Mouse (Mus musculus) kidney, postnatal 36 days (tissue): ENCODE data around the gene Klhl26.

Source experiments
- DNase-seq, 2 experiments: peaks; one replicate each; pipeline ENCODE4 v3.0.0; 2021 to 2022; ENCODE audit warnings: mixed read lengths in 2 of 2

Gene Klhl26

GRCm38 (mm10) chr8:70501820-70502529 lies 25.2 kb upstream of the Klhl26 start:
- DNase-seq, result no peak

DNA sequence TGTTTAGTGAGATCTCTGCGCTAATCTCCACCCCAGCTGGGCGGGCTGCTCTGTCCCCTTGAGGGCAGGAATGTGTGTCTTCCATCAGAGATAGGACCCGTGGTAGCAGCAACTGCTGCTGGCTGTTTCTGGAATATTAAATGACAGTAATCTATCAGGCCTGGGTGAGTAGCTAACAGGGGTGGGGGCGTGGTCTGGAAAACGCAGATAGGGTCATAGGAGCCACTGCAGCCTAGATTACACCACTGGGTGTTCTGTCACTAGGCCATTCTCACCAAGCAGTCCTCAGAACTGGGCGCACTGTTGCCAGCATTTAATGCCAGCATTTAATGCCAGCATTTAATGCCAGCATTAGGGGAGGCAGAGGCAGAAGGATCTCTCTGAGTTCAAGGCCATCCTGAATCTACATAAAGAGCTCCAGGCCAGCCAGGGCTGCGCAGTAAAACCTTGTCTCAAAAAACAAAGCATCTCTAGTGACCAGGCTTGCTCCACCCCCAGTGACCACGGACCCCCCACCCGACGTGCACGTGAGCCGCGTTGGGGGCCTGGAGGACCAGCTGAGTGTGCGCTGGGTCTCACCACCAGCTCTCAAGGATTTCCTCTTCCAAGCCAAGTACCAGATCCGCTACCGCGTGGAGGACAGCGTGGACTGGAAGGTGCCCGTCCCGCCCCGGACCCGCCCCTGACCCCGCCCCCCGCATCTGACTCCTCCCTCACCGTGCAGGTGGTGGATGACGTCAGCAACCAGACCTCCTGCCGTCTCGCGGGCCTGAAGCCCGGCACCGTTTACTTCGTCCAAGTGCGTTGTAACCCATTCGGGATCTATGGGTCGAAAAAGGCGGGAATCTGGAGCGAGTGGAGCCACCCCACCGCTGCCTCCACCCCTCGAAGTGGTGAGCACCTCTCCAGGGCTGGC lies 23.9 kb upstream of the Klhl26 start:
- DNase-seq, result peak; percentile 31 to 71

- DNase-seq, result no peak
Measured at GRCm38 (mm10) chr8:70495771-70496062, 18.9 kb upstream of the Klhl26 start.

DNA sequence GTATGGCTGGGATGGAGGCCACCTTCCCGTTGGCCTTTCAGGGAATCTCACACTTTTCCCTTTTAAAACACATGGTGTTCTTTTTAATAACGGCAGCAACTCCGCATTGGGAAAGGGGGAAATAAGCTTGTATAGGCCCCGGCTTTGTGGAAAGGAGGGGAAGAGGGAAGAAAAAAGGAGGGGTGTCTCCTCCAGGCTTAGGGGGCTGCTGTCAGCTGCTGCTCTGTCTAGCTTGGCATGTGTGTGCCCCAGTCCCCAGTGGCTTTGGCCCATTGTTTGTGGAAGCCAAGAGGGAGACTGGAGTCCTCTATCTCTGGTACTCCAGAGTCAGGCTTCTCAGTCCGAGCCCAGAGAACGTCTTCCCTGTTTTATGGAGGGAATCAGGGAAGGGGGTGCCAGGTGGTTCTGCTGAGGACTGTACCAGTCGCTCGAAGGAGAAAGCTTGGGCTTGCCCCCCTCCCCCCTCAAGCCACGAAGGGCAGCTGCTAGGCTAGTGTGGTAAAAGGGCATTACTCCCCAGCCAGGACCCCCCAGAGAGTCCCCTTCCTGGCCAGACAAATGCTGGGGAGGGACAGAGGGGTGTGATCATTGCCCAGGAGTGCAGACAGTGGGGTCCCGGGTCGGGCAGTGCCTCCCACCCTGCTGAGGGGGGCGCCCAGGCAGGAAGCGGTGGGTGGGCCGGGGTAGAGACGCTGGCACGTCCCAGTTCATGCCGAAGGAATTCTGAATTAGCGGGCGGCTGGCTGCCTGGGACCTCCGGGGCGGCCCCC lies 18.4 kb upstream of the Klhl26 start:
- no peak for DNase-seq

DNA sequence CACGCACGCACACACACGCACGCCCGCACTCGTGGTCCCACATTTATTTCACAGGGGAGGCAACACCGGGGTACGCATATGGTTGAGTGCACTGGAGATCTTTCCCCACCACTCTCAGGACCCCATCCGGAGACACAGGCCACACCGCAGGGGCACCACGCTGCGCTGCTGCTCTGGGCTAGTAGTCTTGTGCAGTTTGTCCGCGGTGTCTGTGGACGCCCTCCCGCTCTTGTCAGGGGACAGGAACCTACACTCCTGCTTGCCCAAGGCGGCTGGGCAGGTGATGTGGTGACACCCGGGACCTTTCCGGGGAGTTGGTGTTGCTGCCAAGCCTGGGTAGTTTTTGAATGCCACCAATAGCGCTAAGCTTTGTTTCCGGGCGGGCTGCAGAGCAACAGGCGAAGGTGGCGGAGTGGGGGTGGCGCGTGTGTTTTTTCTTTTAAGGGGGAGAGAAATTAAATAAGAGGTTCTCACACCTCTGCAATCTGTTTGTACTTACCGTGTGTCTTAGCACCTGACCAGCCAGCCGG lies 17.7 kb upstream of the Klhl26 start:
- DNase-seq, result no peak

DNA sequence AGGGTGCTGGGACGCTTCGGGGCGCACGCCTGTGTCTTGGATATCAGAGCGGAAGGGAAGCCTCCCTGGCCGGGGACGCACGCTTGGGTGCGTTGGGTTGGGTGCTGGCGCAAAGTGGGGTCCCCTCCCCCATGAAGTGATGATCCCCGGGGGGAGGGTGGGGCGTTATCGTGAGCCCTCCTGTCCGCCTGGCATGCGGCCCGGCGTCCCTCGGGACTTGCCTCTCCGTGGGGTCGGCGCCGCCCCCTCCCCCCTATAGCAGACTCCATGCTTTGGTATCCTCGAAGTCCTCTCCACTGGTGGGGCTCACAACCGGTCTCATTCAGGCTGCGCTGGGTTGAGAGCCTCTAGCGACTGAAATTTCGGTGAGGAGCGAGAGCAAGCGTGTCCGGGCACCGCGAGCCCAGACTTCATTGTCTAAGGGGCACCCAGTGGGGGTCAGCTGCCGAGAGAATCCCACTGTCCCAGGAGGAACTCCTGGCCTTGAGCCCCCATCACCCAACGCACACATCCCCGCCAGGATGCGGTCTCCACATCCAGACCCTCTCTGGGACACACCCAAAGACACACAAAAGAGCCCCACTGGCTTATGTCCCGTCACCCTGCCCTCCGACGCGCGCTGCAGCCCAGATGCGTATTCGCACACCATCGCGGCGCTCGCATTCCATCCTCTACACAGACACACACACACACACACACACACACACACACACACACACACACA lies 17.1 kb upstream of the Klhl26 start:
- DNase-seq, result no peak

DNA sequence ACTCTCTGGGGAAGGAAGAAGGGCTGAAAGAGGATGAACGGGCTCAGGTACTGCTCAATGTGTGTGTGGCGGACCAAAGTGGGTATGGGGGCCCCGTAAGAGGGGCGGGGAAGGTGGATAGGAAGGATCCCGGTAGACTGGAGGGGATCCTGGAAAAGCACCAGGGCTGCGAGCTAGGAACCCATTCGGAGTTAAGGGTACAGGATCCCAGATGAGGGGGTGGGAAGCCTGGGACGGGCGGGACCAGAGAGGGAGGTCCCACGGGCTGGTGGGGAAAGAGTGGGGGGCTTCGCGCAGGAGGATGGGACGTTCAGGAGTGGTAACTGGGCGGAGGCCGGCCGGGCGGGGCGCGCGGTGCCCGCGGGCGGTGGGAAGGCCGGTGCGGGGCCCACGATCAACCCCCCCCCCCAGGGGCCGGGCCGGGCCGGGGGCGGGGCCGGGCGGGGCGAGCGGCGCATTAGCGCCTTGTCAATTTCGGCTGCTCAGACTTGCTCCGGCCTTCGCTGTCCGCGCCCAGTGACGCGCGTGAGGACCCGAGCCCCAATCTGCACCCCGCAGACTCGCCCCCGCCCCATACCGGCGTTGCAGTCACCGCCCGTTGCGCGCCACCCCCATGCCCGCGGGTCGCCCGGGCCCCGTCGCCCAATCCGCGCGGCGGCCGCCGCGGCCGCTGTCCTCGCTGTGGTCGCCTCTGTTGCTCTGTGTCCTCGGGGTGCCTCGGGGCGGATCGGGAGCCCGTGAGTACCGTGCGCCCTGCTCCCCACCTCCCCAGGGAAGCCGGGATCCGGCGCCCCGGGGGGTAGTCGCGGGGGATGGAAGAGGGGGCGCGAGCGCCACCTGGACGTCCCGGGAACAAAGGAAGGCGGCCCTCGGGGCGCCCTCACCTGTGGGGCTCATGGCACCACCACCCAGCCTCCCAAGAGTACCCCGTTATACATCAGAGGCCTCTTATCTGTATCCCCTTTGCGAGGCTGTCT lies 16.2 kb upstream of the Klhl26 start, which contains the start of gene Crlf1:
Gene Crlf1, plus strand, starts transcription at position 495 of the 977 bp plus-strand sequence.
- no peak for DNase-seq

GRCm38 (mm10) chr8:70490880-70491495 lies 14.2 kb upstream of the Klhl26 start:
- no peak for DNase-seq

DNA sequence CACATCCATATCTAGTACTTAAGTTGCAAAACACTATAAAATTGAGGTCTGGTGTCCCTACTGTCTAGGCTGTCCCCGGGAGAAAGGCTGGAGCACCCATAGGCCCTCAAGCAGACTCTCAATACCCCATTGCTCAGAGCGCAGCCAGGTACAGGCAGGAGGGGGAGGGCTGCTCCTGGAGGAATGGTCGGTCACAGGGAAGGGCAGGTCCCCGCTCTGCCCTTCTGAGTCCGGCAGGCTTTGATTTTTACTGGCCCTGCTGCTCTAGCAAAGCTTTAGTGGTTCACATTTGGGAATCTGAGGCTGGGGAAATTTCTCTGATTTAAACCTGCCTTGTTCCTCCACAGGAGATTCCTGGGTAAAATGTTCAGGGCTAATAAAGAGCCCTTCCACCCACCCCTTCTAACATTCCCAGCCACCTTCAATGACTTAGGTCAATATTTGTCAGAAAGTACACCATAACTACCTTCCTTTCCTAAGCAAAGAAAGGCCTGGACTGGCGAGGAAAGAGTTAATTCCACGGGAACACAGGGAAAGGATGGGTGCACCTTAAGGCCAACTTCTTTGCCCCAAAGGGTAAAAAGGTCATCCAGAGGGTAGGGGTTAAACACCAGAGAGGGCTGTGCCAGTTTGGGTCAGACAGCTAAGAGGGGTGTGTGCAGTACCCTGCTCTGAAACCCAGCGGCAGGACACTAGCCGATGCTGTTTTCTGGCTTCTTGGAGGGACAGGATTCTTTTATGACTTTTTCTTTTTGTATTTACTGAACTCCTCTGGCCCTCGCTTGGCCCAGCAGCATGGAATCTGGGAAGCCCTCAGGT lies 13.5 kb upstream of the Klhl26 start:
- no peak for DNase-seq

- peak; percentile 37 to 51 for DNase-seq
Measured at GRCm38 (mm10) chr8:70489576-70489975, 12.8 kb upstream of the Klhl26 start.

GRCm38 (mm10) chr8:70488931-70489470 lies 12.2 kb upstream of the Klhl26 start:
- DNase-seq, result no peak

DNA sequence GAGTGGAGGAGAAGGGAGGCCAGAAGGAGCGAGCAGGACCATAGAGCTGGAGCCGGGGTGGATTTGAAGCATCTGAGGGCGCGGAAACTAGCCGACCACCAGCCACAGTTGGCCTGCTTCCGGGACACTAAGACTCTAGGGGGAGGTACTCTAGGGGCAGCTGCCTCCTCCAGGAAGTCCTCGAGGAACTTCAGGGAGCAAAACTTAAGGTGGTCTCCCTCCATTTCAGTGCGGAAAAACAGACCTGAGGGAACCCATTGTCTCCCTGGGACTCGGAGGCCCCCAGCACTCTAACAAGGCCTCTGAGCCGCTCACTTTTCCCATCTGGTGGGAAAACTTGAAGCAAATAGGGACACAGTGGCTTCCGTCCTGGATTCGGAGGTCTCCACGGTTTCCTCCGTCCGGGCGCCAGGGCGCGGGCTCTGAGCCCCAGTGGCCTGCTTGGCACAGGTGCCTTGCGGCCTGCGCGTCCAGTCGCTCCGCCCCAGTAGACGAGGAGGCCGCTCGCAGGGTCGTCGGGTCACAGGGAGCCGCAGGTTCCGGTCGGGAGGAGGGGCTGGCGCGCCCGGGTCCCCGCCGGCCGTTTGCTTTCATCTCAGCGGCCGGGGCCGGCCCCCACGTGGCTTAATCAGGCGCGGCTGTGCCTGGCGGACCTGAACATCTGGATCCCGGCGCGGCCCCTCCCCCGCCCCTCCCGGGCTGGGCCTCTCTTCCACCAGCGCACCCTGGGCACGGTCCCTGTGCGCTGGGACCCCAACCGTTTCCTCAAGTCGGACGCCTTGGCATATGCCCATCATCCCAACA lies 11.4 kb upstream of the Klhl26 start:
- DNase-seq, result peak; percentile 60 to 72

- no peak for DNase-seq
Measured at GRCm38 (mm10) chr8:70486941-70487520, 10.3 kb upstream of the Klhl26 start, which contains the start of gene Tmem59l. Gene Tmem59l, minus strand, starts transcription at chr8:70487358.

DNA sequence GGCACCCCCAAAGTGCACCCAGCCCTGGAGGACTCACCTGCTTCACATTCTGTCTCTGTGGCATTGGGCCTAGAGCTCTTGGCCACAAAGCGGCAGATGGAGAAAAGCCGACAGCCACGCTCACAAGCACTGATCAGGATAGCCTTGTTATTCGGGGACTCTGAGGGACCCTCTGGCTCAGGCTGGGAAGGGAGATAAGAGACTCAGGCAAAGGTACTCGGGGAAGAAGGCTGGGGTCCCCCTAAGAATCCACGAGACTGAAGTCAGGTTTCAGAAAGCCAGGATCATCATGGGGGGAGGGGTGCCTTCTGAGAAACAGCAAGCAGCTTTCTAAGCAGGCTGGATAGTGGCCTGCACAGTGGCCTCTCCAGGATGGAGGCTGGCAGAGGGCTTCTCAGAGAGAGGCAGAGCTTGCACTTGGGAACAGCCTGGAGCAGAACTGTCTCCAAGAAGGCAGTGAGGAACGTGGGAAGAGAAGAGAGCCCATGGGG lies 9.5 kb upstream of the Klhl26 start:
- no peak for DNase-seq

GRCm38 (mm10) chr8:70482943-70483342 lies 6.2 kb upstream of the Klhl26 start:
- no peak for DNase-seq

DNA sequence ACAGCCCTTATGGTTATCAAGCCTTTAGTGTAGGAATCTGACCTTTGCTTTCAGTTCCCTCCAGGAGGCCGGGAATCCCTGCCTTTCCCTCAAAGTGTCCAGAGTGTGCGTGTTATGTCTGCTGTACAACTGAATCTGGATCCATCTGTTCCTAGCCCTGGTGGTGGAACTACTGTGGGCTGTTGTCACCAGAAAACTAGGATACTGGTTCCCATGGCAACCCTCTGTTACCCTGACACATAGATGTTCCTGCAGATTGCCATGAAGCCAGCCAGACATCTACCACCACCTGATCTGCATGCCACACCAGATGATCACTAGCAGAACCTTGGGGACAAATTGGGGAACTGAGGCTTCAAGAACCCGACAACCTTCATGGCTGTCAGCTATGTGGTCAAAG lies 5.1 kb upstream of the Klhl26 start:
- no peak for DNase-seq

DNA sequence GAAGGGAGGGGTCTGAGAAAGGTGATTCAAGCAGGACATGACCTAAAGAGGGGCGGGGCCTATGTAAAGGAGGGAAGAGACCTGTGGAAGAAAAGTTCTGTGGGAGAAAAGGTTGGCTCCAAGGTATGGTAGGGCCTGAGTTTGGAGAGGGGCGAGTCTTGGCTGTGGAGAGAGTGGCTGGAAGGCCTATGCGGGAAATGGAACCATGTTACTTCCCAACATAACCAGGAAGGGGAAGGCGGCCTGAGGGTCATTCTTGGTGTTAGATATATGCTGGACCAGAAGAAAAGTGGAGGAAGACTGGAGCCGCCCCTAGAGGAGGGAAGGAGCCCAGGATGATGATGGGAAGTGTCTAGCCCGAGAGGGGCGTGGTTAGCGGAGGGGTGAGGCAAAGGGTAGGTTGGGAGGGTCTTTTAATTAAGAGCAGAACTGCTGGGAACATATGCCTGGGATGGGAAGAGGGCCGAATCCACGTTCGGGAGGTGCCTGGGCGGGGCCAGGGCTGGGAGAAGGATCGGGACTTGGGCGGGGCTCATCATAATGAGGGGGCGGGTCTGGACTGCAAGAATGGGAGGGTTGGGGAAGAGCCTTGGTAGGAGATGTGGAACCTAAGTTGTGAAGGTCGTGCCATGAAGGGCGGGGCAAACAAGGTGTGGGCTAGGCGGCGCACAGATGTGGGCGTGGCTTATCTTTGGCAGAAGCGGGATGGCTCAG lies 658 bp upstream of the Klhl26 start:
- DNase-seq, result peak; percentile 24 to 31
